Mouse (Mus musculus) thymus, postnatal 14 days (tissue): ENCODE measurements around the gene Bad.
A peak's percentile ranks its signal among the peaks of the same experiment; 100 is the strongest.
"Not testable (repeated sequence)": the region's sequence is repeated elsewhere in the genome, so short reads cannot be mapped to it uniquely, and the experiment has no call there.

ENCODE experiments used
- DNase-seq: peaks from one replicate; pipeline ENCODE4 v3.0.0; 2021

Gene Bad

DNA sequence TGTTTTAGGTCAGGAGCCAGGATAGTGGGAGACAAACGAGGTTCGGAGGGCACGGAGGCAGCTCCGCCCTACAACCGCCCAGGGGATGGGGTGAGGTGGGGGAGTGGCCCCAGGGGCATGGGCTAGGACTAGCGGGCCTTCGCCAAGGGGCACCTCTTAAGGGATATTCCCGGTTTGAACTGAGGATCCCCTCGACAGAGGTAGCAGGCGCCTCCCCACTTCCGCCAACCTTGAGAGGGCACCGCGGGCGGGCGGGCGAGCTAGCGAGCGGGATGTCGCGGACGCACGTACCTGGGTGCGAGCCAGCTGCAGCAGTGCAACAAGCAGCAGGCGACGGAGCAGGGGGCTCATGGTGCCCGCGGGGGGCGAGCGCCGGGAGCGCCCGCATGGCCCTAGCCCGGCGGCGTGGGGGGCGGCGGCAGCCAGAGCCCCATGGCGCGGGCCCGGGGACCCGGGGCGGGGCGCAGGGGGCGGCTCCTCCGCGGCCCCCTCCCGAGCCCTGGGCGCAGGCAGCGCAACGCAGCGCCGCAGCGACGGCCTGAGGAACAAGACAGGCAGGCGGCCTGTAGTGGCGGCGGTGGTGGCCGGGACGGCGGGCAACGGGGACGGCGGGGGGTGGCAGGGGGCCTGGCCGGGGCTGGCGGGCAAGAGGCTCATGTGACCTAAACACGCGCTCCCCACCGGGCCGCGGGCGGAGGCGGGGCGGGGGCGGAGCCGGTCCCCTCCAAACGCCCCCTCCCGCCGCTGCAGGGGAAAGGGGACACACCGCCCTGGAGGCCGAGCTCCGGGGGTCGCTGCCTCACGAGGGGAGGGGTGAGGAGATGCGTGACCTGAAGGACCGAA, 45.6 kb downstream of the Bad start, which contains the start of gene Vegfb:
TSS of gene Vegfb (minus strand) at position 591 of the 843 bp plus-strand sequence.
- DNase-seq = peak; percentile 85

DNA sequence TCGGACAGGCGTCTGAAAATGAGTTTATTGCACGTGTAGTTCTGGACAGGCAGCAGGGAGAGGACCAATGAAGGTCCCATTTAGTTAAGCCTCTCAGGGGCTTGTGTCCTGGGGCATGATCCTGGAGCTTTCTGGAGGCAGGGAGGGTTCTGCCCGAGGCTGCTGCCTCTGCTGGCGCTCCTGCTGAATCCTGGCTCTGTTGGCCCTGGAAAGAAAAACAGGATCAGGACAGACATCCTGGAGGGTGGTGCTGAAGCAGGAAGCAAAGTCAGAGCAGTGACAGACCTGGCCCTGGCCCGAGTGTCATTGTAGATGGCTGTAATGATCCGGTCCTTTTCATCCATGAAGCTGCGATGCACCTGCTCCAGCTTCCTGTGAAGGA, 46.2 kb downstream of the Bad start:
- DNase-seq = no peak

DNA sequence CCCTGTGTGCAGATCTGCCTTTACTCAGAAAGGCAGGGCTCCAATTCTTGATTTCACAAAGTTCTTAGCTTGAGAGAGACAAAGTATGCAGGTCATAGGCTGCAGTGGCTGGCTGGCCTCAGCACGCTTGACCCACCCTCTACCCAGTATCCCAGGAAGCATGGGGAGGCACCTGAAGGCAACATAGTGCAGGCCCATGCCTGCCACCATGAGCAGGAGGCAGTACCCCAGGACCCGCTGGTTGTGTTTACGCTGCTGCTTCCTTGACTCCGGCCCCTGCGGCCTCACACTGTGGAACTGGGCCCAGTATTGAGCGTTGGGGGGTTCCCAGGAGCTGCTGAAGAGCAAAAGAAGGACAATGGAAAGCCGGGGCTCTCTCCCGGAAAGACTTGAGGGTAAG, 47.6 kb downstream of the Bad start:
- peak; percentile 7 for DNase-seq

DNA sequence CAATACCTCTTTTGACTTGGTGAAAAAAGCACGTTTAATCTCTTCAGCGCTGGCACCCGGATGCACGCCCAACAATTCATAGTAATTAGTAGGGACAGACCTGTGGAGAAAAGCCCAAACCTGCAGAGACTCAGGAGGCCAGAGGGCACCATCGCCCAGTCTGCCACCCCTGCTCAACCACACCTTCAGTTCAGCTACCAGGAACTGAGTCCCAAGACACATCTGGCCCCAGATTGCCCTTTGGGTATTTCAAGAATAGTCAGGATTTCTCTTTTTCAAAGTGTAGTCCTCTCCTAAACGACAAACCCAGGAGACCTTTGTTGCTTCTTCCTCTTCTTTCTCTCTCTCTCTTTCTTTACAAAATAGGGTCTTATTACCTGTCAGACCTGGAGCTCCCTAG, 49.1 kb downstream of the Bad start:
- no peak for DNase-seq

DNA sequence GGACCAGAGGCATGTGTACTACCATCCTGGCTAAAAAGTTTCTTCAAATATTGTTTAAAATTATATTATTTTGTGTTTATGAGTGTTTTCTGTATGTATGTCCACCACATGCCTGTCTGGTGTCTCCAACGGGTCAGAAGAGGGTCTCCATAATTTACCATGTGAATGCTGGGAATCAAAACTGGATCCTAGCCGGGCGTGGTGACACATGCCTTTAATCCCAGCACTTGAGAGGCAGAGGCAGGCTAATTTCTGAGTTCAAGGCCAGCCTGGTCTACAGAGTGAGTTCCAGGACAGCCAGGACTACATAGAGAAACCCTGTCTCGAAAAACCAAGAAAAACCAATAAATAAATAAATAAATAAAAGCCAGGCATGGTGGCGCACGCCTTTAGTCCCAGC, 49.5 kb downstream of the Bad start:
- DNase-seq = not testable (repeated sequence)

DNA sequence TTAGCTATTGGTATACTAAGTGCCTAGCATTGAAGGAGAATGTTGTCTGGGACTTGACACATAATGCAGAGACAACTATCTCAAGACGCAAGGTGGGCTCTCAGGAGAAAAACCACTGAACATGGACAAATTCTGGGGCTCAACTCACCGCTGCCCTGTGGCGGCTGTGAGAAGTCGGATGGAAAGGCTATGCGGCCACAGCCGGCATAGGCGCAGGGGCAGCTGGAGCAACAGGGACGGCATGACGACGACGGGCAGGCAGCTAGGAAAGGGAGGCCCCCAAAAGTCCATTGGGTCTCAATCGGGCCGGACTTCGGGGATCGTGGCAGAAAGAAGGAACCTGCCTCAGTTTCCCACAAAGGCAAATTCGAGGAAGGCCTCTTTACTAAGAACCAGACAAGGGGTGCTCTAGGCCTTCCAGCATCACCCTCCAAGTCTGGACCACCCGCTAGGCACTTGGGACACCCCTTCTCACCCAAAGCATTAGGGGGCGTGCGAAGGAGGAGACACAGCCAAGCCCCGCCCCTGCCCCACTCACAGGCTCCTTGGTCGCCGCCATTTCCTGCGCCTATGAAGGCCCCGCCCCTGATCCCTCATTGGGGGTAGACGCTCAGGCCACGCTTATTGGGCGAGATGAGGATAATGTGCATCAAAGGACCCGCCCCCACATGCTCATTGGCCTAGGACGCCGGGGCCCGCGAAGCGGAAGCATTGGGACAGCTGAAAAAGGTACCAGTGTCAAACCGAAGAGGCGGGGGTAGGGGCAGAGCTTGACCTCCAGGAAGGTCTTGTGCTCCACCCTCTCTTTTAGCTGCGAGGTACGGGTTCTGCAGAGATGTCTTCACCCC, 50.6 kb downstream of the Bad start, which contains the start of gene Dnajc4:
TSS of gene Dnajc4 (minus strand) at position 562 of the 848 bp plus-strand sequence.
- DNase-seq = peak; percentile 99

DNA sequence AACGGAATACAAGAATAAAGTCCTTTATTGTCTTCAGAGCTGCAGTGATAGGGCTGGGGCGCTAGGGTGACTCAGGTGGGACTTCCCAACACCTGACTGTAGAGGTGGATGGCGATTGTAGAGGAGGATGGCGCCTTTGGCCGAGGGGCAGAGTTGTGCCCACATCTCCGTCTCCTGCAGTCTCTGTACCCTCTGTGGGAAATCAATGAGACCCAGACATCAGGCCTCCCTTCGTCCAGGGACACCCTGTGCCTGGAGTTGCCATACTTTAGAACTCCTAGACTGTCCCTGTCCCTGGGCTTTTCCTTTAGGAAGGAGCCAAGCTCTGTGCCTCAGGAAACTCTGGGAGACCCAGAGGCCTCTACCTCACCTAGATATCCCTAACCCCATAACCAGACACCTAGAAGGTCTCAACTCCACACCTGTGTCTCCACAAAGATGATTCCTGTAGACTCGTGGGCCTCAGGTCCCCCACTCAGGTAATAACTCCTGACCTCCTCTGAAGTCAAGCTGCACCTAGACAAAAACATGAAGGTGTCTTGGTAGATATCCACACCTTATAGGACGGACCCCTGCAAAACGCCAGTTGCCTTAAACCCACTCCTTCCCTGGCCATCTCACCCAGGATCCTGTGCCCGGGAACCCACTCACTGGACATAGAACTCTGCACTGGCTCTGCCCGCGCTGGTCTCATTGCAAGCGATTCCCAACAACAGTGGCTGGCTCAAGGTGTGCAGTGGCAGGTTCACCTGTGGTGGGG, 51.5 kb downstream of the Bad start:
- DNase-seq = peak; percentile 4

DNA sequence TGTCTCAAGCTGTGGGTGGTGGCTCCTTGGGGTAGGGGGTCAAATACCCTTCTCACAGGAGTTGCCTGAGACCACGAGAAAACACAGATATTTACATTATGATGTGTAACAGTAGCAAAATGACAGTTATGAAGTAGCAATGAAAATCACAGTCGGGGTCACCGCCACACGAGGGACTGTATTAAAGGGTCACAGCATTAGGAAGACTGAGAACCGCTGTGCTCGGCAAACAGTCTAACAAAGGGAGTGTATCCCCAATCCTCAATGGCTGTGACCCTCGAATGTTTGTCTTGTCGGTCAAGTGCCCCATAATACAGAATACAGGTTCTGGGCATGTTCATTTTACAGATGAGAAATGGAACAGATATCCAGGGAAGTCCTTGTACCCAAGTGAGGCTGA, 52.3 kb downstream of the Bad start:
- peak; percentile 3 for DNase-seq

DNA sequence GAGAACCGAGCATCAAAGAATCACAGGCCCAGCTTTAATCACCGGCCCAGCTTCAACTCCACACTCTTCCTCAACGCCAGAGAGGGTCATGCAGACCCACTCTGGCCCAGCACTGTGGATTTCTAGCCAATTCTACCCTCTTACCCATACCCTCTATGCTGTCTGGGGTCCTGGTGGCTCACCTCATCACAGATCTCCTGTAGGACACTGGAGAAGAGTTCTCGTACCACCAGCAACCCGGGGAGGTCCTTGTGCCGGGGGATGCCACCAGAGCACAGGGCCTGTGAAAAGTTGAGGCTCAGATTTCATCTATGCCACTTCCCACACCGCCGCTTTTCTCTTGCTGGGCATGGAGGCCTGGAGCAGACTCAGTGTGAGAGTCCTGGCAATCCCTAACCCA, 52.8 kb downstream of the Bad start:
- peak; percentile 2 for DNase-seq

DNA sequence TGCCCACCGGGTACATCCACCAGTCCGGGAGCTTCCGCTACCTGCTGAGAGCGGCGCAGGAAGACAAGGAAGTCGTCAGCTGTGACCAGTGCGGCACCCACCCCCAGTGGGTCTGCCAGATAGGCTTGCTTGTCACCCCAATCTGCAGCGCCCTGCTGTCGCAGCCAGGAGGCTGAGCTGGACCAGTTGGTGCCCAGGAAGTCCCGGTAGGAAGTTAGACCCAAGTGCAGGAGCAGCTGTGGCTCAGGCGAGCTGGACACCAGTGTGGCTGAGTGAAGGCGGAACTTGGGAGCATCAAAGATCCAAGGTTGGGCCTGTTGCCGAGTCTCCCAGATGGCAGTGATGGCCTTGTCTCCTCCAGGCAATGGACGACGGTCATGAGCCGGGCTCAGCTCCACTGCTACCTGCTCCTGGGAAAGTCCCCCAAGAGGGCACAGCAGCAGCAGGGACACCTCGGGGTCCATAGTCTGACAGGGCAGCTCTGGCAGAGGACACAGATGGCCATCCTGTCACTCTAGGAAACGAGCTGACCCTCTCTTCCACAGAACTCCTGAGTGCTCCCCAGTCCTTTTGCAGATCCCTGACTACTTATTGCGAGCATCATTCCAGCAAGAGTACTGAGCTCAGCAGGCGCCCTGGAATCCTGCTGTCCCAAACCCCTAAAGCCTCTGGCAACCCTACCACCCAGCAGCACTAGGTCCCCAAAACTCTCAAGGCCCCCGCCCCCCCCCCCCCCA, 53.8 kb downstream of the Bad start:
- DNase-seq = peak; percentile 26

DNA sequence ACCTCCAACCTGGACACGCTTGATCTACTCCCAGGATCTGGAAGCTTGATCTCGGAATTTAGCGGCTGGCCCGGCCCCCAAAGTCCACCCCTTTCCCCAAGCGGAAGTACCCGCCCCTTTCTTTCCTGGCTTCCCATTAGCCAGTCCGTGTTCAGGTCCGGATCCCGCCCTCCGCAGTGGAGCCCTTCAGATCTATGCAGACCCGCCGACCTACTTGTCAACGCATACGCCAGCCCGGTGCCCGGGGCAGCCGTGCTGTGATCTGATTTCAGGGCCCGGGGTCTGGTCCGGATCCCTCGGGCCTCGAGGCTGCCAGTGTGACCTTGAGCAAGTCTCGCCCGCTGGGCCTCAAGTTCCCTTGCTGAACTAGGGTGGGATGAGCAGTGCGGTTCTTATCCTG, 54.3 kb downstream of the Bad start, which contains the start of the genes Nudt22 and Trpt1:
TSS of gene Nudt22 (minus strand) at position 112 of the 400 bp plus-strand sequence.
TSS of gene Trpt1 (plus strand) at position 126 of the 400 bp plus-strand sequence.
- peak; percentile 70 for DNase-seq

DNA sequence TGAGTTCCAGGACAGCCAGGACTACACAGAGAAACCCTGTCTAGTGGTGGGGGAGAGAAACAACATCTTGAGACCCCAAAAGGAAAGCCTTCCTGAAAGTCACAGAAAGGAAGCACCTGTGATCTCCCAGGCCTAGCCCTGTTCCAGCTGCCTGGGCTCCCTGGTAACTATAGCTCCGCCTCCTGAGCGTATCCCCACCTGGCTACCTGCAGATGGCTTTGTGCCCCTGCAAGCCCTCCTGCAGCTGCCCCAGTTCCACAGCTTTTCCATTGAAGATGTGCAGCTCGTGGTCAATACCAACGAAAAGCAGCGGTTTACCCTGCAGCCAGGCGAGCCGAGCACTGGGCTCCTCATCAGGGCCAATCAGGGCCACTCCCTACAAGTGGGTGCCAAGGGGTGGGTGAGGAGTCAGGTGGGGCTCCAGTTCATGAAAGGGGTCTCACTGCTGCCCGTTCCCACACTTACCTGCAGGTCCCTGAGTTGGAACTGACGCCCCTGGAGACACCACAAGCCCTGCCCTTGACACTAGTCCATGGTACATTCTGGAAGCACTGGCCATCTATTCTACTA, 56.1 kb downstream of the Bad start:
- DNase-seq = peak; percentile 47

DNA sequence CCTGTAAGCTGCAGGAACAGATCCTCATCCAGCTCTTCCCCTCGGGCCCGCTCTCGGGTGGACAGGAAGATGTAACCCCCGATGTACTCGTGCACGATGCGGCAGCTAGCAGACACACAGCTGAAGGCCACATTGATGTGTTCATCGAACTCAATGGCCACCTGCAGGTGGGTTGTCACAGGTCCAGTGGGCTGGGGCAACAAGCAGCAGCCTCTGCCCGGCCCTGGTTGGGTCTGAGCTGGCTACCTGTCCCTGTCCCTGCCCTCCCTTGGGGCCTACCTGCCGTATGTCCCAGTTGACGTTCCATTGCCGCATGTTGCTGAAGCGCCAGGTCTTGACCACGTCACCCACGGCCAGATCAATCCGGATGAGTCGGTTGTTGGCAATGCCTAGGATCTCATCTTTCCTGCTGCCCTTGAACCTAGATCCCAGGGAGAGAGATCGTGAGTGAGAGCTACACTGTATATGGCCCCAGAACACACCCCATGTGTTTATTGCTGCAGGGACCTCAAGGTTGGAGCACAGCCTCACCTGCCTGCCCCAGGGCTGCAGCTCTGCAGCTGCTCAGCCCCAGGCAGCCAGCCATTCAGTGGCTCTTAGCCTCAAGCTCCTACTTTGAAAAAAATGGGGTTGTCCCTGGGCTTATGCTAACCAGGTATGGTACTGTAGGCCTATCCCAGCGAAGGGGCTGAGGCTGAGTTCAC, 57.9 kb downstream of the Bad start:
- no peak for DNase-seq
